Mouse (Mus musculus) CD4-positive, CD25-positive, alpha-beta regulatory T cell, adult 2 months (primary cell): ENCODE measurements around the gene Rfx4.

Experiments used
- DNase-seq: peaks from one replicate; pipeline ENCODE4 v3.0.0-alpha.2; 2012; ENCODE audit warnings: low read depth, low spot score

The Rfx4 gene

GRCm38 (mm10) chr10:84867577-84867976 is 111.7 kb downstream of the Rfx4 start:
- no peak for DNase-seq

DNA sequence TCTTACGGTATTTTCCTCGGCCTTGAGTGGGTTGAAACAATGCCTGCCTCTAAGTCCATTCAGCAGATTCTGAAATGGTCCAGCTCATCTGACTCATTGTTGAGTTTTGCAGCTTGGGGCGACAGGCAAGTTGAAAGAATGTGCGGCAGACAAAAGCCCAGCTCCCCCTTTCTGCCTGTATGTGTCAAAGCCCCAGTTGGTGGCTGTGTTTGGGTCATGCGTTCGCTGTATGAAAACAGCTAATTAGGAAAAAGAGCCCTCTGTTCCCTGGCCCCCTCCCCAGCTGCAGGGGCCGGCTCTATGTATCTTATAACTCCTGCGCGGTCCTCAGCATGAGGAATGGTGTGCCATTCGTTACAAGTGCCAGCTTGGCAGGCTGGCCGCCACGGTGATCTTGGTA is 115.4 kb downstream of the Rfx4 start:
- no peak for DNase-seq

GRCm38 (mm10) chr10:84871921-84872320 is 116.1 kb downstream of the Rfx4 start:
- no peak for DNase-seq

- no peak for DNase-seq
These were observed 124.1 kb downstream of the Rfx4 start for GRCm38 (mm10) chr10:84879823-84880571.

DNA sequence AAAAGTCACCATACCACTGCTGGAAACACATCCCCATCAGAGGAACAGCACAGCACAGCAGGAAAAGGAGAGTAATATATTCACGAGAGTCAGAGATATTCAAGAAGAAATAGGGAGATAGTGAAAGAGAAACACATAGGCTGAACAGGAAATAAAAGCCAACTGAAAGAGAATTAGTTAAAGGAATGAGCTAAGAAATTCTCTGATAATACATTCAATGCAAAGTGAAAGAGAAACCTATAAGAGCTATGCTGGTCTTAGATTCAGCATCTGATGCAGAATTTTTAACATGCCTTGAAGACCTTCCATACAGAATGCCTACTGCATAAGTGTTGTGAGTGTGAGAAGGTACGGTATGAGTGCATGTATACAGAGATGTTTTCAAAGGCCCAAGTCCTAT is 126.7 kb downstream of the Rfx4 start:
- DNase-seq = no peak

DNA sequence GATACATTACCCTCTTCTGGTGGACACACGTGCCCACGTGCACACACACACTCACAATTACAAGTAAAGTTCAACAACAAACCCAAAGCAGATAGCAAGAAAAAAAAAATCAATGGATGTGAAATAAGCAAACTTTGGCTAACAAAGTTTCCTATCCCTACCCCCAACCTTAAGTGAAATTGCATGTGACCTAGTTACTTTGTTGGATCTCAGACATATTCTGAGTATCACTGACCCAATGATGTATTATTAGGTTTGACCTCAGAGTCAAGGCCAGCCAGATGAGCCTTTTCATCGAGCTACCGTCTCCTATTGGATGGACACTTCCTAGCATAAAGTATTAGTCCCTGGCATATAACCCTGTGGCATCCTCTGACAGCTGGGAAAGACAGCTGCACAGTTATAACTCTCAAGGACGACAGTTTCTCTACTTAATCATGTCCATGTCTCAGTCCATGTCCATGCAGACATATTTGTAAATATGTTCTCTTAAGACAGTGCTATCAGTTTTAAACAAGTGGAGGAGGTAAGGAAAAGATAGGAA is 129.6 kb downstream of the Rfx4 start:
- no peak for DNase-seq

DNA sequence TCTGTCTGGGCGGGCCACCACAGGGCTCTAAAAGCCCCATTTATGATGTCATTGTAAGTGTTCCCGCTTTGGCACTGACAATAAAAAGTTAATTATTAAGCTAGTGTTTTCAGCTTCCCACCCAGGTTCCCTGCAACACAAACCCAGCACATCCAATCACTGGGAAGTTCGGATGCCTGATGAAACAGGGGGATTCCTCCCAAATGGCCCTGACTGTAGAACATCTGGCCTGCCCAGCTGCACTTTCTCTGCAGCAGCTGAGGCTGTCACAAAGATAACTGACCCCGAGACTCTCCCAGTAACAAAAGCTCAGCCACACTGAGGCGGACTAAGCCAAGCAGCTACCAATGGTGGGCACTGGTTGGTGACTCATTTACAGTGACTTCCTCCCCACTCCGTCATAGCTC is 130.4 kb downstream of the Rfx4 start:
- no peak for DNase-seq

DNA sequence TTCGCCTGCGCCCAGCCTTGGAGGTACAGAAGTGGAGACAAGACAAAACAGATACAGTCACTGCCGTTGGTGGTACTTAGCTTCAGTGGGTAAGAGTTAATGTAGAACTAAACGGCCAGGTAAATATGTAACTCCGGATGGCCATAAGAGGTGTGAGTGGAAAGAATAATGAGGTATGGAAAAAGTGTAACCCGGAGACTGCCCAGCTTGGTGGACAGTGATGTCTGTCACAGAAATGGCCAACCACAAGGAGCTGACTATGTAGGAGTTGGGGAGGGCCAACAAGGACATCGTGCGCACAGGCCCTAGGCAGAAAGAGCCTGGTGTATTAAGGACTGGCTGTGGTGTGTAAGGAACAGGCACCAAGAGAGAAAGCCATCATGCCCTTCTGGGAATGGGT is 130.9 kb downstream of the Rfx4 start:
- no peak for DNase-seq

DNA sequence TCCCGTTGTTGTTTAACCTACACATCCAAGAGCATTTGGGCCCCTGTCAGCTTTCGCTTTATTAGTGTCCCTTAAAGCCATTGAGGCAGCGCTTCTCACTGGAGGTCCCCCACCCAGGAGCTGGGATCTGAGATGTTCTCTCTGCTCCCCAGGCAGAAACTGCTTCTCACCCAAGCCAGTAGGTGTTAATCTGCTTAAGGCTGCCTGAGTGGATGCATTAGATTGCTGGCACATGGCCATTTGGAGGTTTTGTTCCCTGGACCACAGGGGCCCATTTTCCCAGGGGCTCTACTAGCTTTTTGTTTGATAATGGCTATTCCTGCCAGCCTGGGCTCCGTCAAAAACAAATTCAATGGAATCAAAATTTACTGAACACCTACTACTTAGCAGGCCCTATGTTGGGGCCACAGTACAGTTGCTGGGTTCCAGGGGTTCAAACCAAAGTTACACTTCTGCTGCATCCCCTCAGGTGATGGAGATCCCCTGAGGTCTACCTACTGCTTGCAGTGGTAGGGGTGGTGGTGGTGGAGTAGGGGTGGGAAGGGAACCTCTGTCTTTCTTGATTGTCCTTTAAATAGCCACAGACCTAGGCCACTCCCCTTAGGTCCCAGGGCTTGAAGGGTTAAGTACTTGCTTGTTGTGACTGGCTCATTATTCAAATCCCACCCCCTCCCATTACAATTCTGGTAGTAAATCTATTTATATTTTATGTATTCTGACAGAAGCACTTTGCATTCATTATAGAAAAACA is 133.4 kb downstream of the Rfx4 start:
- DNase-seq = no peak

- DNase-seq = no peak
These were observed 140.0 kb downstream of the Rfx4 start for GRCm38 (mm10) chr10:84895810-84896358.

GRCm38 (mm10) chr10:84896941-84897930 is 141.4 kb downstream of the Rfx4 start:
- DNase-seq = peak; percentile 14

- DNase-seq = no peak
These were observed 142.5 kb downstream of the Rfx4 start for GRCm38 (mm10) chr10:84898144-84898979.

DNA sequence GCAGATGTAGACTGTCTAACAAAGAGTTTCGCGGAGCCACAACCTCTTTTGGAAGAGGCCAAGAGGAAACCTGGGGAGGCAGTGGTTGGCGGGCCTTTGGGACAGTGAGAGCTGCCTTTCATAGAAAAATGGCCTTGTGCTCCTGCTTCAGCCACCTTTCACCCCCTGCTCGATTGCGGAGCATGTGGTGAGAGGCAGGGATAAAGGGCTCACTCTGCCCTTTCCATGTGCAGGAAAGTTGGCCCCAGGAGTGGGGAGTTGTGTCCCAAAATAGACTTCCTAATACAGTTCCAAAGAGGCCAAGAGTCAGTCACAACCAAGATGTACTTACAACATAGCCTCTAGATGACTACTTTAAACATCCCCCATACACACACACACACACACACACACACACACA is 145.8 kb downstream of the Rfx4 start:
- no peak for DNase-seq

GRCm38 (mm10) chr10:84902213-84902612 is 146.4 kb downstream of the Rfx4 start:
- DNase-seq = no peak

DNA sequence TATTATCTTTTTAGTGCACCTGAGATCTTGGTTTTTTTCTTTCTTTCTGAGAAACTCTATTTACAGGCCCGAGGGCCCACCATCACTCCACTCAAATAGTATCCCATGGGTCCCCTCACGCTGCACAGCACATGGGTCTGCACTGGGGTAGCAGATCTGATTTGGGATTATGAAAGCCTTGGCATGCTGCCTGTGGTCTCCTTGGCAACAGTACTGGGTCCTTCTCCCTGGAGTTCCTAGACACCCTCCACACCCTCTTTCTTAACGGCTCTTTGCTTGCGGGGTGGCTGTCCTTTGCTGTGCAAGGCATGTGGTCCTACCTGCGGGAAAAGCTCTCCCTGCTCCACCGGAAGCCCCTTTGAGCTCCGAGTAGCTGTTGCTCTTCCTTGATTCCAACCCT is 147.4 kb downstream of the Rfx4 start:
- DNase-seq = no peak

GRCm38 (mm10) chr10:84903742-84904141 is 147.9 kb downstream of the Rfx4 start:
- DNase-seq = peak; percentile 35

GRCm38 (mm10) chr10:84906895-84907294 is 151.0 kb downstream of the Rfx4 start:
- DNase-seq = no peak

DNA sequence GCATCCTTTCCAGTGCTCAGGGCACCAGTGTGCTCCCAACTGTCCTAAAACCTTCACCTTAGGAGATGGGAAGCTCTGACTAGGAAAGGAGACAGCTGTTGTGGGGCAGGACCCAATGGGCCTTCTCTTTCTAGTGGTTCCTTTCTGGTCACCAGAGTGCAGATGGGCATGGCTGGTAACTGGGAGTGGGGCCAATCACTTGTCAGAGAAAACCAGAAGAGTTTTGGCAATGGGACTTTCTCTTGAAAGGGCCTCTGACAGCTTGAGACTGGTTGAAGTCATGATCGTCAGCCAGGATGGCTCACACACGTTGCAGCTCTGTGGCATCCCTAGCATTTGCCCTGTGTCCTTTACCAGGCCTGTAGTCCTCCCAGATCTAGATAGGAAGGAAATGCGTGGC is 152.1 kb downstream of the Rfx4 start:
- DNase-seq = no peak

GRCm38 (mm10) chr10:84908471-84908870 is 152.6 kb downstream of the Rfx4 start:
- no peak for DNase-seq

GRCm38 (mm10) chr10:84909021-84909801 is 153.3 kb downstream of the Rfx4 start:
- DNase-seq = no peak
